ENCODE assay signal across 8 mouse cellular contexts in the genomic region with DNA sequence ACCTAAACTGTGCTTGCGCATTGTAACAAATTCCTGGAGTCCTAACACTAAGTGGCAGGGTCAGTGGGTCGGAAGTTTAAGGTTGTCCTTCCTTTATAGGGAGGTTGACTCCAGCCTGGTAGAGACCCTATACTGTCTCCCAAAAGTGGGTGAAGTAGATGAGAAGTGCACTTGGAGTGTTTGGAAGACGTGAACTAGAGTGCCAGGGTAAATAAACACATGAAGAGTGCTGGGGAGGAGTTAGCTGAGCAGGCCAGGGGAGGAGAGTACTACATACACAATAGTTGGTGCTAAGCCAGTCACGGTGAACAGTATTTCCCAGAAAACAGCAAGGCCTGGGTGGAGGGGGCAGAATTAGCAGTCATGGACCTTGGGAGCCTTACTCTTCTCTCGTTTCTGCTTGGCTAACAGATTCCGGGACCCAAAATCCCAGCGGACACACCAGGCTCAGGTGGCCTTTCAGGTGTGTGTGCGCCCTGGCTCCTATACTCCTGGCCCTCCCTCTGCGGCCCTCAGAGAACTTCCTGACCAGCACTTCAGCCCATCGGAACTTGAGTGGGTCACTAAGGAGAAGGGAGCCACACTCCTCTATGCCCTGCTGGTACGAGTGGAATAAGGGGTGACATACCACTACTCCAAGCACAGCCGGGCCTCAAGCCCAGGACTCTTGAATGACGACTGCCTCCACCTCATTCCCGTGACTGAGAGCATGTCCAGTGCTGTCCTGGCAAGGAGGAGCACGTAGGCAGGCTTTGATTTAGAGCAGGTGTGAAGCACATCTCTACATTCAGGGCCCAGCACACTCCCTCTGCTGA. TPM values are rescaled to one million over a fixed set of nuclear protein-coding genes. Genes with fewer than 3 reads are reported as not detected.
DNase-seq lines count a peak whose midpoint lies in the region; ATAC-seq lines count a peak whose summit lies in the region.

No protein-coding gene starts in this region.

- peaks cover 77% of the 10 kb centered on the region for H3K36me3 ChIP-seq in kidney, embryonic 16.5 days (ENCODE audit: insufficient read depth, low read length)
- H3K36me3 ChIP-seq in embryonic facial prominence, embryonic 12.5 days = peaks cover 87% of the 10 kb centered on the region
- H3K36me3 ChIP-seq in limb, embryonic 11.5 days (ENCODE audit: control insufficient read depth, insufficient read depth, low read length) = peaks cover 53% of the 10 kb centered on the region
- H3K36me3 ChIP-seq in midbrain, embryonic 16.5 days (ENCODE audit: control insufficient read depth, insufficient read depth, low read length) = peaks cover 46% of the 10 kb centered on the region

- no peak overlapping the region for H3K27ac ChIP-seq in kidney, embryonic 16.5 days (ENCODE audit: low read length)
- no peak overlapping the region for H3K27ac ChIP-seq in embryonic facial prominence, embryonic 12.5 days
- H3K27ac ChIP-seq in limb, embryonic 11.5 days (replicated peaks; ENCODE audit: low read depth, low read length) = no peak overlapping the region
- H3K27ac ChIP-seq in midbrain, embryonic 16.5 days (ENCODE audit: low read length) = no peak overlapping the region; the same call in 1 of the 2 replicates

- WGBS in kidney, embryonic 16.5 days = 76% methylated on average over 15 of the region's 15 CpGs
- 78% methylated on average over 15 of the region's 15 CpGs for WGBS in embryonic facial prominence, embryonic 12.5 days
- 76% methylated on average over 15 of the region's 15 CpGs for WGBS in limb, embryonic 11.5 days
- 78% methylated on average over 15 of the region's 15 CpGs for WGBS in midbrain, embryonic 16.5 days

- H3K9ac ChIP-seq in kidney, embryonic 16.5 days (replicated peaks; ENCODE audit: low read length) = no peak overlapping the region; the same call in 1 of the 2 replicates
- H3K9ac ChIP-seq in embryonic facial prominence, embryonic 12.5 days = peak overlapping the region; percentile 39; the same call in 1 of the 2 replicates
- peak overlapping the region; percentile 88; the same call in 1 of the 2 replicates for H3K9ac ChIP-seq in limb, embryonic 11.5 days (ENCODE audit: low read length)
- H3K9ac ChIP-seq in midbrain, embryonic 16.5 days (ENCODE audit: low read depth, low read length) = 0 out of 2 replicates have a peak overlapping the region, but pooled peaks have one; percentile 43

- no peak for ATAC-seq in kidney, embryonic 16.5 days (ENCODE audit: low FRiP score, low TSS enrichment)
- ATAC-seq in embryonic facial prominence, embryonic 12.5 days (ENCODE audit: insufficient number of reproducible peaks, insufficient read depth, low FRiP score, low TSS enrichment) = peak; percentile 12; the same call in 1 of the 2 replicates
- no peak for ATAC-seq in limb, embryonic 11.5 days (ENCODE audit: insufficient number of reproducible peaks, low FRiP score, low TSS enrichment, low read depth)
- ATAC-seq in midbrain, embryonic 16.5 days = peak; percentile 32; the same call in 1 of the 2 replicates

- H3K4me3 ChIP-seq in kidney, embryonic 16.5 days (ENCODE audit: low read length) = peak overlapping the region; percentile 88
- H3K4me3 ChIP-seq in embryonic facial prominence, embryonic 12.5 days = peak overlapping the region; percentile 91
- peak overlapping the region; percentile 95 for H3K4me3 ChIP-seq in limb, embryonic 11.5 days (ENCODE audit: low read depth, low read length)
- H3K4me3 ChIP-seq in midbrain, embryonic 16.5 days (ENCODE audit: low read depth, low read length) = peak overlapping the region; percentile 80; the same call in 1 of the 2 replicates

- H3K4me1 ChIP-seq in kidney, embryonic 16.5 days (ENCODE audit: insufficient read depth, low read length) = peaks cover 26% of the 10 kb centered on the region
- peaks cover 29% of the 10 kb centered on the region for H3K4me1 ChIP-seq in embryonic facial prominence, embryonic 12.5 days
- H3K4me1 ChIP-seq in limb, embryonic 11.5 days (ENCODE audit: control insufficient read depth, insufficient read depth, low read length) = peaks cover 14% of the 10 kb centered on the region
- H3K4me1 ChIP-seq in midbrain, embryonic 16.5 days (ENCODE audit: control insufficient read depth, insufficient read depth, low read length) = peaks cover 24% of the 10 kb centered on the region

- H3K9me3 ChIP-seq in kidney, embryonic 16.5 days (ENCODE audit: low read length) = no peaks in the 10 kb centered on the region
- no peaks in the 10 kb centered on the region for H3K9me3 ChIP-seq in embryonic facial prominence, embryonic 12.5 days
- no peaks in the 10 kb centered on the region for H3K9me3 ChIP-seq in limb, embryonic 11.5 days (ENCODE audit: control insufficient read depth, low read length)
- H3K9me3 ChIP-seq in midbrain, embryonic 16.5 days (replicated peaks; ENCODE audit: control insufficient read depth, low read length, poor library complexity, severe bottlenecking) = no peaks in the 10 kb centered on the region

- DNase-seq in kidney, postnatal 14 days = no peak
- DNase-seq in limb, embryonic 11.5 days (ENCODE audit: low spot score) = no peak
- DNase-seq in frontal cortex, postnatal 25 days (ENCODE audit: low spot score in 2 of 2) = no peak
- DNase-seq in kidney, postnatal 25 days = no peak
- DNase-seq in adrenal gland, adult 8-10 months = no peak

- peak overlapping the region; percentile 79 for H3K4me2 ChIP-seq in kidney, embryonic 16.5 days (replicated peaks; ENCODE audit: low read depth, low read length)
- peak overlapping the region; percentile 98 for H3K4me2 ChIP-seq in embryonic facial prominence, embryonic 12.5 days (replicated peaks)
- peak overlapping the region; percentile 96 for H3K4me2 ChIP-seq in limb, embryonic 11.5 days (ENCODE audit: low read depth, severe bottlenecking)
- H3K4me2 ChIP-seq in midbrain, embryonic 16.5 days (ENCODE audit: low read length) = peak overlapping the region; percentile 68

- H3K27me3 ChIP-seq in kidney, embryonic 16.5 days (ENCODE audit: insufficient read depth, low read length) = no peaks in the 10 kb centered on the region
- H3K27me3 ChIP-seq in embryonic facial prominence, embryonic 12.5 days = no peaks in the 10 kb centered on the region
- H3K27me3 ChIP-seq in limb, embryonic 11.5 days (ENCODE audit: control insufficient read depth, insufficient read depth, low read length) = no peaks in the 10 kb centered on the region
- H3K27me3 ChIP-seq in midbrain, embryonic 16.5 days (ENCODE audit: control insufficient read depth, insufficient read depth, low read depth, low read length) = no peaks in the 10 kb centered on the region

RNA-seq across cellular contexts. Expression of a gene that starts 0.8 kb away (rescaled TPM):
- polyA plus RNA-seq in kidney, embryonic 16.5 days (2015; fragmentation: Nextera tagmentation; extraction: Ambion mirVana) = 85.2 and 86.4 TPM in 2 replicates
- polyA plus RNA-seq in embryonic facial prominence, embryonic 12.5 days (2016; fragmentation: Nextera tagmentation; extraction: Ambion mirVana) = 84.8 and 92.0 TPM in 2 replicates
- polyA plus RNA-seq in limb, embryonic 11.5 days (2014; fragmentation: Nextera tagmentation; extraction: Ambion mirVana) = 90.8 and 94.0 TPM in 2 replicates
- polyA plus RNA-seq in midbrain, embryonic 16.5 days (2015; fragmentation: Nextera tagmentation; extraction: Ambion mirVana) = 70.3 TPM in 2 replicates
- total RNA-seq in adrenal gland, adult 8-10 months (2022) = 10 to 100 TPM; 44.0 to 72.7 (median 52.0) TPM

RNA-seq across cellular contexts. Expression of a gene that starts 8.8 kb away (rescaled TPM):
- 1,737 and 1,791 TPM in 2 replicates for polyA plus RNA-seq in kidney, embryonic 16.5 days (2015; fragmentation: Nextera tagmentation; extraction: Ambion mirVana)
- polyA plus RNA-seq in embryonic facial prominence, embryonic 12.5 days (2016; fragmentation: Nextera tagmentation; extraction: Ambion mirVana) = 1,661 and 1,669 TPM in 2 replicates
- 2,284 and 2,370 TPM in 2 replicates for polyA plus RNA-seq in limb, embryonic 11.5 days (2014; fragmentation: Nextera tagmentation; extraction: Ambion mirVana)
- 1,061 and 1,062 TPM in 2 replicates for polyA plus RNA-seq in midbrain, embryonic 16.5 days (2015; fragmentation: Nextera tagmentation; extraction: Ambion mirVana)
- total RNA-seq in adrenal gland, adult 8-10 months (2022) = 100 to 1,000 TPM; 468 to 561 (median 519) TPM

RNA-seq across cellular contexts. Expression of a gene that starts 12.1 kb away (rescaled TPM):
- 11.4 and 12.8 TPM in 2 replicates for polyA plus RNA-seq in kidney, embryonic 16.5 days (2015; fragmentation: Nextera tagmentation; extraction: Ambion mirVana)
- 14.2 and 15.9 TPM in 2 replicates for polyA plus RNA-seq in embryonic facial prominence, embryonic 12.5 days (2016; fragmentation: Nextera tagmentation; extraction: Ambion mirVana)
- polyA plus RNA-seq in limb, embryonic 11.5 days (2014; fragmentation: Nextera tagmentation; extraction: Ambion mirVana) = 15.3 and 15.5 TPM in 2 replicates
- polyA plus RNA-seq in midbrain, embryonic 16.5 days (2015; fragmentation: Nextera tagmentation; extraction: Ambion mirVana) = 18.7 and 24.1 TPM in 2 replicates
- 10 to 100 TPM; 36.4 to 71.4 (median 51.5) TPM for total RNA-seq in adrenal gland, adult 8-10 months (2022)

RNA-seq across cellular contexts. Expression of a gene that starts 12.1 kb away (rescaled TPM):
- 11.7 and 12.8 TPM in 2 replicates for polyA plus RNA-seq in kidney, embryonic 16.5 days (2015; fragmentation: Nextera tagmentation; extraction: Ambion mirVana)
- 21.4 and 23.6 TPM in 2 replicates for polyA plus RNA-seq in embryonic facial prominence, embryonic 12.5 days (2016; fragmentation: Nextera tagmentation; extraction: Ambion mirVana)
- 24.8 and 26.5 TPM in 2 replicates for polyA plus RNA-seq in limb, embryonic 11.5 days (2014; fragmentation: Nextera tagmentation; extraction: Ambion mirVana)
- polyA plus RNA-seq in midbrain, embryonic 16.5 days (2015; fragmentation: Nextera tagmentation; extraction: Ambion mirVana) = 6.6 and 7.4 TPM in 2 replicates
- 1 to 10 TPM in 1 of 4 experiments, under 1 TPM in 3; 0.23 to 2.4 (median 0.71) TPM for total RNA-seq in adrenal gland, adult 8-10 months (2022)

RNA-seq across cellular contexts. Expression of a gene that starts 17.6 kb away (rescaled TPM):
- 0.44 and 0.67 TPM in 2 replicates for polyA plus RNA-seq in kidney, embryonic 16.5 days (2015; fragmentation: Nextera tagmentation; extraction: Ambion mirVana)
- polyA plus RNA-seq in embryonic facial prominence, embryonic 12.5 days (2016; fragmentation: Nextera tagmentation; extraction: Ambion mirVana) = 0.83 and 1.3 TPM in 2 replicates
- 0.72 and 0.78 TPM in 2 replicates for polyA plus RNA-seq in limb, embryonic 11.5 days (2014; fragmentation: Nextera tagmentation; extraction: Ambion mirVana)
- 0.26 and 0.42 TPM in 2 replicates for polyA plus RNA-seq in midbrain, embryonic 16.5 days (2015; fragmentation: Nextera tagmentation; extraction: Ambion mirVana)
- total RNA-seq in adrenal gland, adult 8-10 months (2022) = 1 to 10 TPM in 2 of 4 experiments, under 1 TPM in 2; 0.31 to 1.9 (median 0.86) TPM

Comparison
In these comparisons a context has a peak if more than half of its experiments do, and no peak if none do; other contexts are left out.
1. ATAC-seq: peak in embryonic facial prominence, embryonic 12.5 days (single experiment) and midbrain, embryonic 16.5 days (single experiment); none in kidney, embryonic 16.5 days (single experiment) and limb, embryonic 11.5 days (single experiment).
2. Peak in every context shown above with its lines, with median percentiles within 50 percentile points of each other: H3K4me2 ChIP-seq and H3K4me3 ChIP-seq.